Mouse (Mus musculus): Measurements from ENCODE around the gene 9030612E09Rik.

DNA sequence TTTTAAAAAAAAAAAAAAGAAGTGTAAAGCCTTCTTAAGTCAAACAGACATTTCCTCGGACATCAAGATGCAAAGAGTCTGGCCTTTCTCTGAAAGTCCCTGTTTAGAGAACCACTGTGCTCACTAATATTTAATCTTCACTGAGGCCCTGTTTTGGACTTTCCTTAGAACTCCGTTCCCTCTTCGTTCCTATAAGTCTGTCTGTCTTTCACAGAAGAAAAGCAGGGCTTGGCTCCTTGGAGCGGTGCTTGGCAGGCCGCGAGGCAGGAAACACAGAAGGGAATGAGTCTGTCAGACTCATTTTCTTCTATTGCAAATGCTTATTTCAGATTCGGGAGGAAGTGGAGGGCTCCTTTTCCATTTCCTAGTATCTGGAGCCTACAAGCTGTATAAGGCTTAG is 5.7 kb upstream of the 9030612E09Rik start:
- TF ChIP-seq CTCF (IDR thresholded peaks at IDR 0.05; ENCODE audit: low read depth) (no peak), EP300 (IDR thresholded peaks at IDR 0.05; ENCODE audit: low read depth) (no peak)
